Mouse (Mus musculus) erythroblast, embryonic 14.5 days (primary cell): ENCODE results near the gene Islr2. TPM values are rescaled to one million over a fixed set of nuclear protein-coding genes. Genes with fewer than 3 reads are reported as not detected.

Experiments
- H3K27me3 ChIP-seq: 2 replicates; pipeline ENCODE4 v1.6.1; 2012; ENCODE audit warnings: inconsistent platforms; ENCODE audit not compliant: control insufficient read depth
- H3K36me3 ChIP-seq: 2 replicates; pipeline ENCODE4 v1.6.1; 2012; ENCODE audit warnings: mild to moderate bottlenecking, inconsistent platforms; ENCODE audit not compliant: control insufficient read depth
- H3K4me1 ChIP-seq: 2 replicates; pipeline ENCODE4 v1.6.1; 2012; ENCODE audit warnings: inconsistent platforms; ENCODE audit not compliant: control insufficient read depth
- H3K4me3 ChIP-seq: replicated peaks from 2 replicates; pipeline ENCODE3; 2012; ENCODE audit warnings: moderate library complexity, mild to moderate bottlenecking, inconsistent platforms
- H3K9me3 ChIP-seq: 2 replicates; pipeline ENCODE4 v1.6.1; 2012; ENCODE audit warnings: low read length, inconsistent platforms, mixed read lengths; ENCODE audit not compliant: control insufficient read depth
- GATA1 ChIP-seq: IDR thresholded peaks from 2 replicates; pipeline ENCODE4 v1.6.1; 2012; ENCODE audit warnings: low read length, inconsistent platforms, mixed read lengths
- TAL1 ChIP-seq: IDR thresholded peaks from 3 replicates; pipeline ENCODE4 v1.6.1; 2012; ENCODE audit warnings: low read length, inconsistent platforms, mixed read lengths
- polyA plus RNA-seq: library from polyadenylated mRNA; stranded (reverse); fragments of >175 nt; gene quantifications from 2 replicates; pipeline ENCODE4 v1.2.3, GENCODE M21; 2012

Islr2 gene
- polyA plus RNA-seq, 1 experiment, result not detected

DNA sequence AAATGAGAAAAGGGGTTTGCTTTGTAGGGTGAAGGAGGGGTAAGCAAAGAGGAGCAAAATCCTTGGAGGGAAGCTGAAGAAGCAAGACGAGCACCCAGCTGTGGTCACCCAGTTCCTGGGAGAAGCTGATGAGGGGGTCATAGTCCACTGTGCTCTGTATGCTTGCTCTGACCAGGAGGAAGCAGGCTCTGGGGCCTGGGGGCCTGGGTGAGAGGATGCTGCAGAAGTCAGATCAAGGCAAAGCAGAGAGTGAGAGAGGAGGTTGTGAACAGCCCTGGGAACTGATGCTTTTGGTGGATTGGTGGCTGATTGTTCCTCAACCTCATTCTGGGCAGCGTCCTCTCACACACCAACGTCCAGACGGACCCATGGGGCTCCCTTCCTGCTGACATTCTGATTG, 27.0 kb downstream of the Islr2 start:
- TF ChIP-seq TAL1 (no peak), GATA1 (no peak)
- H3K9me3 ChIP-seq, result no peaks in the 10 kb centered on the region
- H3K4me3 ChIP-seq, result no peak overlapping the region
- H3K4me1 ChIP-seq, result no peaks in the 10 kb centered on the region
- H3K36me3 ChIP-seq, result no peaks in the 10 kb centered on the region
- H3K27me3 ChIP-seq, result no peaks in the 10 kb centered on the region; the same call in 1 of the 2 replicates

DNA sequence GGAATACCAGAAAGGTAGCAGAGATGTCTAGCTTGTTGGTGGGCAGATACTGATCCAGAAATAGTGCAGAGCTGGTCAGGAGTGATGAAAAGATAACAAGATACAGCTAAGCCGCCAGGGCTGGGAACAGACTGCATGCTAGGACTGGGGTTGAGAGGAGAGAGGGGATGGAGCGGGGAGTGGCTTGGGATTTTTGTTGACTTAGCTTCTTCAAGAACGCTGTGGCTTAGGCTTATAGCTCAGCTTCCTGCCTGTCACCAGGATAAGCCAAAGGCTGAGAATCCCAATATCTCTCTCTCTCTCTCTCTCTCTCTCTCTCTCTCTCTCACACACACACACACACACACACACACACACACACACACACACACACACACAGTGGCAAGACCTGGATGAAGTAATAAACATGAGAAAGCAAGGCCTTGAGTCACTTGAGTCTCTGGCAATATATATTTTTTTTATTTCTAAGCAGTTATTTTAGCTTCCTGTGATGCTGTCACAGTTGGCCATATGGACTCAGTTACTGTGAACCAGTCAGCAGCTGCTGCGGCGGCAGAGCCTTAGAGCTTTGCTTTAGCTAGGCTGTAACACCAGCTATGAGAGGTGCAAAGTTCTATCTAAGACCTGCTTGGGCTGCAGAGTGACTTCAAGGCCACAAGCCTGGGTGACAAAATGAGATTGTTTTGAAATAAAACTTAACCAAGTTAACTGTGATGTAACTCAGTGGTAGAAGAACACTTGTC, 28.2 kb downstream of the Islr2 start:
- no peaks in the 10 kb centered on the region for H3K36me3 ChIP-seq
- TF ChIP-seq TAL1, result no peak
- no peaks in the 10 kb centered on the region for H3K4me1 ChIP-seq
- H3K27me3 ChIP-seq, result no peaks in the 10 kb centered on the region; the same call in 1 of the 2 replicates
- no peak overlapping the region for H3K4me3 ChIP-seq
- H3K9me3 ChIP-seq, result no peaks in the 10 kb centered on the region

DNA sequence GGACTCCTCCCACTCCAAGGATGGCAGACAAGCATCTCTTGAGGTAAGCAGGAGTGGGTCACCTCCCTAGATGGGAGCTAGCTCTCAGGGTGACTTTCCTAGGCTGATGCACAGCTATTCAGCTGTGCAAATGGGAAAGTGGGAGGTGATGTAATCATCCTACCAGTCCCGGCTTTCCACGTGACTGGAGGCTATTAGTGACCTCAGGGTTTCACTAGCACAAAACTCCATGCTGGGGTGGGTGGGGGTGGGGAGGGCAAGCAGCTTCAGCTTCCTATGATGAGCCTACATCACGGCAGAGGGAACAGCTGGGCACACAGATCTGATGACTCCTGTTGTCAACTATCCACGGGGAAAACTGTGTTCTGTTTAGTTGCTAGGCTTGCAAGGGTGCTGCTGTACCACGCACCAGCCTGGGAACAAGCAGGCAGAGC, 29.3 kb downstream of the Islr2 start:
- H3K36me3 ChIP-seq, result no peaks in the 10 kb centered on the region
- no peaks in the 10 kb centered on the region for H3K9me3 ChIP-seq
- no peak for TF ChIP-seq TAL1
- no peaks in the 10 kb centered on the region; the same call in 1 of the 2 replicates for H3K27me3 ChIP-seq
- H3K4me3 ChIP-seq, result no peak overlapping the region
- no peaks in the 10 kb centered on the region for H3K4me1 ChIP-seq

DNA sequence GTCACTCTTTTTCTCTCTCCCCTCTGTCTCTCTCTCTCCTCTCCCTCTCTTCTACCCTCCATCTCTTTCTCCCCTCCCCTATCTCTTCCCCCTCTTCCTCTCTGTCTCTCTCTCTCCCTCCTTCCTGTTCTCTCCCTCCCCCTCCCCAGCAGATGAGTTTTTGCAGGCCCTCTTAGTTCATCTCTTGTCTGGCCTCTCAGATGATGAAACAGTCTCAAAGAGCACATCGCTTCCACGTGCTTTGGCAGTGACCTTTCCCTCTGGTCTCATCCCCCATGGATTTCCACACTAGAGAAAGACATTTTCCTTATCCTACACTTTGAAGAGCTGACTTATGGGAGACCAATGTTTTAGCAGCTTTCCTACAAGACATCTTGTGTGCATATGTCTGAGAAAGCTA, 31.3 kb downstream of the Islr2 start:
- Histone ChIP-seq H3K4me1 (no peaks in the 10 kb centered on the region), H3K4me3 (no peak overlapping the region), H3K27me3 (no peaks in the 10 kb centered on the region; the same call in 1 of the 2 replicates), H3K9me3 (no peaks in the 10 kb centered on the region), H3K36me3 (no peaks in the 10 kb centered on the region)
- TF ChIP-seq GATA1, result no peak
- TF ChIP-seq TAL1, result no peak

DNA sequence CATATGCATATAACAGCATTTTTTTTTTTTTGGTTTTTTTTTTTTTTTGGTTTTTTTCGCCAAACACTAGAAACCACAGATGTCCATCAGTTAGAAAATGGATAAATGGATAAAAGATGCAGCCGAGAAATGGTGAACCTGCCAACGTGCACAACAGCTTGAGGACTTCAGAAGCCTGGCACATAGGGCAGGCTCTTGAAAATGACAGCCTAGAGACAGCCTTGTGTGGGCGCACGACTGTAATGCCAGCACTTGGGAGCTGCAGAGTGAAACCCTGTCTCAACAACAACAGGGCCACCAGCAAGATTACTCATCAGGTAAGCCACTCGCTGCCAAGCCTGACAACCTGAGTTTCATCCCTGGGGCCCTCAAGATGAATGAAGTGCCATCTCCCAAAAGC, 34.7 kb downstream of the Islr2 start:
- Histone ChIP-seq H3K9me3 (no peaks in the 10 kb centered on the region), H3K4me3 (no peak overlapping the region), H3K4me1 (no peaks in the 10 kb centered on the region), H3K36me3 (no peaks in the 10 kb centered on the region), H3K27me3 (no peaks in the 10 kb centered on the region)
- no peak for TF ChIP-seq TAL1

DNA sequence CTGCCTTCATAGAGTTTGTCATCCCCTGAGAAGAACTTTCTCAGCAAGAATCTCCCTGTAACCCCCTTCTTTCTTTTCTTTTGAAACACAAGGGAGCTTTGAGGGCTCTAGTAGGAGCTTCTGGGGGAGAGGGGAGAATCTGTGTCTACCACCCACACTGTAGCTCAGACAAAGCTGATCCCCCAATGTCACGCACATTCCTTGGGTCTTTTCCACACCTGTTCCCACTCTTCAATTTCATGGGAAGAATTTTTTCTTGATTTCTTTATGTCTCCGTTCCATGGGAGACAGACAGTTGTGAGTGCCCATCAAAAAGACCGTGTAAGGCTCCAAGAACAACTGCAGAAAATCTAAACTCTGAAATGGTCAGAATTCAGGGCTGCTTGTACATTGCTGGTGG, 35.2 kb downstream of the Islr2 start:
- Histone ChIP-seq H3K36me3 (no peaks in the 10 kb centered on the region), H3K4me1 (no peaks in the 10 kb centered on the region), H3K9me3 (no peaks in the 10 kb centered on the region), H3K27me3 (no peaks in the 10 kb centered on the region), H3K4me3 (no peak overlapping the region)
- TF ChIP-seq GATA1 (no peak), TAL1 (no peak)

DNA sequence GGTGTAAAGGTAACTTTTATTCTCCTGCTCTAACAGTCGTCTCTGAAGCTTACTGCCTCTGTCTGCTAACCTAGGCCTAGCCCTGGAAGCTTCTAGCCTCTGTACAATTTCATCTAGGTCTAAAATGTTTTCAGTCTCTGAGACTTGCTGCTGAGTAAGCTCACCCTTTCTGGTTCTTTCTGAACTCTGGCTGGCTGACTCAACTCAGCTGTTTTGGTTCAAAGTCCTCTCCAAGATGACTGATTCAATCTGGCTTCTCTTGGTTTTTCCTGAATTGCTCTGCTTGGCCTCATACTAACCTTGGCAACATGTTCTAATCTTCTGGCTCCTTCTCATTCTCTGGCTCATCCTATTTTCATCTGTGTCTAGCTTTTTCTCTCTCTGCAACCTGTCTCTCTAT, 38.3 kb downstream of the Islr2 start:
- Histone ChIP-seq H3K36me3 (no peaks in the 10 kb centered on the region), H3K9me3 (no peaks in the 10 kb centered on the region), H3K27me3 (no peaks in the 10 kb centered on the region), H3K4me1 (no peaks in the 10 kb centered on the region), H3K4me3 (no peak overlapping the region)
- no peak for TF ChIP-seq GATA1
- no peak for TF ChIP-seq TAL1

DNA sequence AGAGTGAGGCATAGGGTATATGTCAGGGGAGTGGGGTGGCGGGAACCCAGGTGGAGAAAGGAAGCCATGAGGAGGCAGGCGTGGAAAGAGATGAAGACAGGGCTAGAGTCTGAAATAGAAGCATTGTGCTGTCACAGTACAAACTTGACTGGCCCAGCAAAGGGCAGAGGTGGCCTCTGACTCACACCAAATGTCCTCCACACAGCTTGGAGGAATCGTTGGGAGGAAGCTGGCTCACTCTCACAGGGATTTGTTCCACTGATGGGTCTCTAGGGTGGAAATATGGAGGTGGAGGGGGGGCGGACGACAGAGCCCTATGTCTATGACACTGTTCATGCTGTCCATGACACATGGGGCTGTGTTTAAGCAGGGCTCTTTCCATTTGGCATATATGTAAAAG, 41.0 kb downstream of the Islr2 start:
- no peak for TF ChIP-seq GATA1
- no peak for TF ChIP-seq TAL1
- no peaks in the 10 kb centered on the region for H3K9me3 ChIP-seq
- no peaks in the 10 kb centered on the region for H3K4me1 ChIP-seq
- H3K4me3 ChIP-seq, result no peak overlapping the region
- no peaks in the 10 kb centered on the region for H3K36me3 ChIP-seq
- H3K27me3 ChIP-seq, result no peaks in the 10 kb centered on the region

DNA sequence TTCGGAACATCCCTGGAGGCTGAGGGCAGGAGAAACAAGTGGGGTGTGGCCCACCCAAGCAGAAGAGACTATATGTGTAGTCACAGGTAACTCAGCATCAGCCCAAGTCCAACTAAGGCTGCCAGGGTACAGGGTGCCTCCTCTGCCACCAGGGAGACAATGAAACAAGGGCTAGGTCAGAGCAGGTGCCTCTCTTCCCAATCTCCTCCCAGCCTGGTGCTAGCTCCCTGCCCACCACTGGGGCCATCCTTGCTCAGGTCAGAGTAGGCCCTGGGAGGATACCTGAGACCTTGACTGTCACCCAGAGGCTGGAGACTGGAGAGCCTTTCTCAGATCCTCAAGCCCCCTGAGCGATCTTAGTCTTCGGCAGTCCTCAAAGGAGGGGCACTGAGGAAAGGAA, 41.9 kb downstream of the Islr2 start:
- TF ChIP-seq GATA1 (no peak), TAL1 (no peak)
- no peaks in the 10 kb centered on the region for H3K27me3 ChIP-seq

DNA sequence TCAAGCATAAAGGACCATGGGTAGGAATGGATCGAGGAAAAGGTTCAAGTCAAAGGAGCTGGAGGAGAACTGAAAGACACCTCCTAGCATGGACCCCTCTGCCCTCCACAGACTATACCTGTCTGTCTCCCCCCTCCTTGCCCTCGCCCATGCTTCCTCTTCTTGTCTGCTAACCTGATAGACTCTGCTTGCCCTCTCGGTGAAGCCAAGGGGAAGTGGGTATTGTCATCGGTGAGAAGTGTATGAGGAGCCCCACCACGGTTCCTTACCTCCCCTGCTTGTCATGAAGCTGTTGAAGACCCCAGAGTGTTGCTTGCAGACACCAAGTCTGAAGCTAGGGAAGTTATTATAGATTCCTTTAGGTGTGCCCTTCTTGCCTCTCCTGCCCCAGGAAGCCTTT, 43.8 kb downstream of the Islr2 start:
- no peaks in the 10 kb centered on the region for H3K4me1 ChIP-seq
- TF ChIP-seq GATA1, result no peak
- TF ChIP-seq TAL1, result no peak
- H3K9me3 ChIP-seq, result no peaks in the 10 kb centered on the region
- no peaks in the 10 kb centered on the region for H3K36me3 ChIP-seq
- H3K4me3 ChIP-seq, result no peak overlapping the region
- no peaks in the 10 kb centered on the region for H3K27me3 ChIP-seq

More for the DNA sequence above, 41.9 kb downstream of the Islr2 start:
- Histone ChIP-seq H3K4me3 (no peak overlapping the region), H3K36me3 (no peaks in the 10 kb centered on the region), H3K4me1 (no peaks in the 10 kb centered on the region), H3K9me3 (no peaks in the 10 kb centered on the region)
